Mouse (Mus musculus): ENCODE data around the gene Trabd2b.

Trabd2b gene

DNA sequence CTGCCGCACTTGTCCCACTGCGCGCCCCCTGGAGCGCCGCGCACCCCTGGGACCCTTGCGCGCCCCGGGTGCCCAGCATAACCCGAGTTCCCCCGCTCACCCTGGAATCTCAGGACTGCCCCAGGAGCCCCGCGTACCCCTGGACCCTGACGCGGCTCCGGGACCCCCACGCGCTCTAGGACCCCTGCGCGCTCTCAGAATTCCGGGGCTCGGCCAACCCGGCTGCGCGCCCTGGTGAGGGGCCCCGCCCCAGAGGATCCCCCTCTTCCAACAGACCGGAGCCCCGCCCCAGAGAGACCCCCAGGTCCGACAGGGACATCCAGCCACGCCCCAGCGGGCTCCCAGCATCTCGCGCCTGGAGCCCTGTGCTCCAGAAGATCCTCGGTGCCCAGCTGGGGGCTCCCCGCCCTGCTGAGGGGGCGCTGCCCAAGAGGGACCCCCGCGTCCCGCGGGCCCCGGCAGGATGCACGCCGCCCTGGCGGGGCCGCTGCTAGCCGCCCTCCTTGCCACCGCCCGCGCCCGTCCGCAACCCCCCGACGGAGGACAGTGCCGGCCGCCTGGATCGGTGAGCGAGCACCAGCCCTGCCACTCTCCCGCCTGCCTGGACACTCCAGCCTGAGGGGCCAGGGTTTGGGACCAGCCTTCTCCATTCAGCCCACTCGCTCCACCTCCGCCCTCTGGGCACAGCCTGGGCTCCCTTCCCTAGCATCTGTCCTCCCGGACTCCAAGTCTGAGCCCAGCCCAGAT, at the start of gene Trabd2b:
Gene Trabd2b (plus strand): TSS at position 370 of the 747 bp plus-strand sequence.
- DNase-seq (ENCODE audit: low read depth, low spot score): no peak

DNA sequence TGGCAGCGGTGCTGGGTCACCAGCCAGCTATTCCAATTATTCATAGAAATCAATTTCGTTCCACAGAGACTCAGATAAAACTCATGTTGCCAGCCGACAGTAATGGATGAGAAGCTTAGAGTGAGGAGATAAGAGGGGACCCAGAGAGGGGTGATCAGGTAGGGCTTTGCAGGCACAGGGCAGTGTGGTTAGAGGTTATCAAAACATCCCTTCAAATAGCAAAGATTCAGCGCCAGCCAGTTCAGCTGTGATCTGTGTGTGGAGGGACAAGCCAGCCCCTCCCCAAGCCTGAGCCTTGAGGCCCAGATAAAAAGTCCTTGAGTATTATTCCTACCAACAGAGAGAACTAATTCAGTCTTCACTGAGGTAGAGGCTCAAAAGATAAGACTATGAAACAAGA, 49.1 kb upstream of the Trabd2b start:
- DNase-seq (ENCODE audit: low read depth, low spot score): no peak

DNA sequence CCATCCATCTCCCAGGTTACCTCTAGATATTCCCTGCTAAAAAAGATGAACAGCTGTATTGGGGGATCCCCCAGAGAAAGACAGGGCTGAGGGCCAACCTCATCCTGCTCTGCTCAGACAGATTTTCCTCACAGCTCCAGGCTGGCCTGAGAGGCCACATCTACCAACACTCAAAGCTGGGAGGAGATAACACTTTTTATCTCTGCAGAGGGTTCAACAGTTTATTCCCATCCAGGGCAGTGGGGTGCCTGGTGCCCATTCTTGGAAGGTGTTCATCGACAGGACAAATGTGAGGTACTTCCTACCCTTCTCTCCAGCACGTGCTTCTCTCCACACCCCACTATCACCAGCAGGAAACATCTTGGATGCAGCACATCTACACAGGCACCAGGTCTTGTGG, 47.6 kb upstream of the Trabd2b start:
- DNase-seq (ENCODE audit: low read depth, low spot score): no peak

GRCm38 (mm10) chr4:114359818-114360217, 46.7 kb upstream of the Trabd2b start:
- DNase-seq (ENCODE audit: low read depth, low spot score): no peak

GRCm38 (mm10) chr4:114361336-114361735, 45.2 kb upstream of the Trabd2b start:
- no peak for DNase-seq (ENCODE audit: low read depth, low spot score)

GRCm38 (mm10) chr4:114365000-114365399, 41.5 kb upstream of the Trabd2b start:
- no peak for DNase-seq (ENCODE audit: low read depth, low spot score)

DNA sequence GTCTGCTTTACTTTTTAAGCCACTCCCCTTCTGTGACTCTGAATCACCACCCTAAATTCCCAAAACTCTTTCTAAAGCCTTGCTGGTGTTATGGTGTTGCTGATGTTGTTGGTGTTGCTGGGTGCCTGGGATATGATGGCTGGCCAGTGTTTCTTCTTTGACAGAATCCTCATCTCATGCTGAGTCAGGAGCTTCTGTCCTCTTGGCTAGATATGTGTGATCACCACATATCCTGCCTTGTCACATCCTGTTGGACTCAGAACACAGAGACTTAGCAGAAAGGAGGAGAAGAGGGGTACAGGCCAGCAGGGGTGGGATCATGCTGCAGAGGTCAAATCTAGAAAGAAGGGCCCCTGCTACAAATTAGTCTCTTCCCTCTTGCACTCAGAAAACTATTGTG, 40.9 kb upstream of the Trabd2b start:
- DNase-seq (ENCODE audit: low read depth, low spot score): no peak

DNA sequence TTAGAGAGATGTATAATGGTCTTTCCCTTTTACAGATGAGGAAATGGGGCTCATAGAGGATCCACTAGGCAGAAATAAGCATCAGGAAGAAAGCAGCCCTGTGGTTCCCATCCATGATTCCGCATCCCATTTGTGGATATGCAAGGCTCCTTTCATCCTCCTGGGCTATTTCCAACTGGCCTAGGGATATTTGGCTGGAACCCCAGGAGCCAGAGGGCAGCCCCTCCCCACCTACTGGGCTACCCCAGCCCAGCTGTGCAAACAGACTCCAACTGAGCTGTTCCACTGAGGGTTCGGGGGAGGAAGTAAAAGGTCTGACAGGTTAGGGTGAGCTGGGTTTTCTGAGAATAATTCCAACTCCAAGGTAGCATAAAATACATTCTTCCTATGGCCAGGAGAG, 39.5 kb upstream of the Trabd2b start:
- no peak for DNase-seq (ENCODE audit: low read depth, low spot score)

- DNase-seq (ENCODE audit: low read depth, low spot score): no peak
Measured at GRCm38 (mm10) chr4:114367840-114368239, 38.7 kb upstream of the Trabd2b start.

DNA sequence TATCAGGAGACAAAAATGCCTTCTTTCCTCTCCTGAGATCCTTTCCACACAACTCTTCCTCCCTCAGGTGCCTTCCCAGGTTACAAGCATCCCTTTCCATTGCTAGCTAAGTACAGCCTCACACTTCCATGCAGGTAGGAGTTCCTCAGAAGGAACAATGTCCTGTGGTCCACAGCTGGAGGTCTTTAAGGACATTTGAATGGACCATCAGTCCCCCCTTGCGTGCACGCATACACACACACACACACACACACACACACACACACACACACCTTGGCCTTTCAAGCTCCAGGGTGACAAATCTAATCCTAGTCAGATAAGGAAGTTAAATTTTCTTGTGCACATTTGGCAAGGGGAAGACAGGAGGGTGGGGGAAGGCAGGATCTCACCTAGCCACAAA, 36.9 kb upstream of the Trabd2b start:
- no peak for DNase-seq (ENCODE audit: low read depth, low spot score)

DNA sequence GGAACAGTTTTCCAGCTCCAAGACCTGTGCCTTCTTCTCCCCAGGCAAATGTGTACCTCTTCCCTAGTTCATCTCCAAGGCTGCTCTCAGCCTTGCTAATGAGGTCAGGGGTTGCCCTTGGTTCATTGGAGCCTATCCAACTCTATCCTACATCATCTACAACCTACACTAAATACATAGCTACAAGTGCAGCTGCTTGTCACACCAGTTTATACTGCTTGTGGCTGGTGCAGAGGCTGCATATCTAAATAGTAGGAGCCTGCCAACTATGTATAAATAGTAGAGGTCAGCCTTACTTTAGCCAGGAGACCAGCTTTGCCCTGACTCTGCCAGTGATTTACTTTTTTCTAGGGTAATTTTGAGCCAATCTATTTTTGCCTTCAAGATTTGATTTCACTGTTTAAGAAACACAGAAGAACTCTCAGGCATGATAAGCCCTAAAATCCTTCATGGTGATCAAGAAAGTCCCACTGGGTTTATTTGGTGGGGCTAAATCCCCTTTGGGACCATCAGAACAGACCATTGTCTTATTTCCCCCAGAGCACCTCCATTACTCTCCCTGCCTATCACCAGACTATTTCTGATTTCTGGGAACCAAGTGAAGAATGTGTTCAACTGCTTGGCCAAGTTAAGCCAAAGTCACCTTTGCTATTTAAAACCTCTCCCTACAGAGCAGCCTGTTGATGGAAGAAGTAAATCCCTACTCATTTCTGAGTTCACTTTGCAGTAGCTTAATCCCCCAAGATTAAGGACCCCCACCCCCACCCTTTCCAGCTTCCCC, 35.4 kb upstream of the Trabd2b start:
- DNase-seq (ENCODE audit: low read depth, low spot score): no peak

DNA sequence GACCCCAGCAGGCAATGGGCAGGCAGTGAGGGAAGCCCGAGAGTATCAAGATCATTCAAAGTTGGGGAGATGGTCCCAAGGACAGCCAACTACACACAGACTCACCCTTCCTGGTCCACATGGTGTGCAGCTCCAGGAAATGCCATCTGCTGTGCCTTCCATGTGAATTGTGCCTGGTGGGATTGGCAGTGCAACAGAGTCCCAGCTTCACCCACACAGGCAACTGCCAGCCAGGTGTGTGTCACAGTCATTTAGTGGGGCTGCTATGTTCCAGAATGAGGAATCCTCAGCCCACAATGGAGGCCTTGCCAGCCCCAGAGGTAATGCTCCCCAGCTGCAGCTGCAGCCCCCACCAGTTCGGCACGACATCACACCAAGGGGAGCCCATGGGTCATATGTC, 33.8 kb upstream of the Trabd2b start:
- no peak for DNase-seq (ENCODE audit: low read depth, low spot score)

DNA sequence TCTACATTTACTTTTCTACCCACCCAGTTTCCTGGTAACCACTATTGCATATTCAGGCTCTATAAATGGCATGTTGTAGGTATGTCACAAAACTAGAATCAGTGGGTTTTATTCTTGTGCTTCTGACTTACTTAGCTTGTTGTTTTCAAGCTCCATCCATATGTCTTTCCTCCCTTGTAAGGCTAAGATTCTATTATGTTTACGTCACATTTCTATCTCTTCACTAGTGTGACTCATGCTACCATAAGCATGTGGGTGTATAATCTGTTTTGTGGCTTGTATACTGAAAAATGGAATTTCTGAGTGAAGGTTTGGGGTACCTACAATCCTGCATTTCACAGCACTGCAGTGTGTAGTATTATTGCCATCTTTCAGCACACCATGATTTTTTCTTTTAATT, 32.2 kb upstream of the Trabd2b start:
- no peak for DNase-seq (ENCODE audit: low read depth, low spot score)

- no peak for DNase-seq (ENCODE audit: low read depth, low spot score)
Measured at GRCm38 (mm10) chr4:114377531-114377930, 29.0 kb upstream of the Trabd2b start.

GRCm38 (mm10) chr4:114378512-114378911, 28.0 kb upstream of the Trabd2b start:
- DNase-seq (ENCODE audit: low read depth, low spot score): no peak

DNA sequence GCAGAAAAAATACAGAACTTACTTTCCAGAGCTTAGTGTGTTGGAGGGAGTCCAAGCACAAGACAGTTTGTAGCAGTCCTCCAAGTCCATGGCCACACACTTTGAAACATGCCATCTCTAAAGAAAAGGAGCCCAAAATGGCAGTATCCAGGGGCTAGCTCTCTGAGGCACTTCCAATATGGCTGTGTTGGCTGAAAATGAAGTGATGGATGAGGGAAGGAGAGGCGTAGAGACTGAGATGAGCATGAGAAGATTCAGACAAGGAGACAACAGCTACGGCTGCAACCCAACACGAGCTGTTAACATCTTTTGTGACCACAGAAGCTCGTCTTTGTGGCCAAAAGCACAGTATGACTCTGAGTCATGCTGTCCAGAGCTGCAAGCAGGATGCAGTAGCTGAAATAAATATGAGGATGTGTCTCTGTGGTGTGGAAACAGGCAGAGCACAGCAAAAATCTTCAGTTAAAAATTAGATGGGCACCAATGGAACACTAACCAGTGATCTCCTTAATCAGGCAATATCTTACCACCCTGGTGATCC, 27.0 kb upstream of the Trabd2b start:
- DNase-seq (ENCODE audit: low read depth, low spot score): no peak

- no peak for DNase-seq (ENCODE audit: low read depth, low spot score)
Measured at GRCm38 (mm10) chr4:114382627-114383026, 23.9 kb upstream of the Trabd2b start.

DNA sequence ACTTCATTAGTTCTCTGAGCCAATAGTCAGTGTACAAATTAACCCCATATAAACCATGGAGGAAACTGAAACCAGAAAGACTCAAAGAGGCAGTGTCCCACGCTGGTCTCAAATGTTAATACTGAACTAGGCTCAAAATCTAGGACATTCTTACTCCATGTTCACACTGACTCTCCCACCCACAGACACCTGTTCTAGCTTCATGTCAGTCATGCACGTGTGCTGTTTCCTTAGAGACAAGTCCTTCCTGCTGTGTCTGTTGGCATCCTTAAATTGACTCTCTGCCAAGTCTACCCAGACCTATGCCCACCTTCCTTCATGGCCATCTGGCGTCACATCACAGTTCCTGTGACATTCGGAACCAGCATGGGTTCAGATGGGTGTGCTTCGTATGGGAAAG, 21.3 kb upstream of the Trabd2b start:
- no peak for DNase-seq (ENCODE audit: low read depth, low spot score)

- DNase-seq (ENCODE audit: low read depth, low spot score): no peak
Measured at GRCm38 (mm10) chr4:114386395-114386811, 20.1 kb upstream of the Trabd2b start.

DNA sequence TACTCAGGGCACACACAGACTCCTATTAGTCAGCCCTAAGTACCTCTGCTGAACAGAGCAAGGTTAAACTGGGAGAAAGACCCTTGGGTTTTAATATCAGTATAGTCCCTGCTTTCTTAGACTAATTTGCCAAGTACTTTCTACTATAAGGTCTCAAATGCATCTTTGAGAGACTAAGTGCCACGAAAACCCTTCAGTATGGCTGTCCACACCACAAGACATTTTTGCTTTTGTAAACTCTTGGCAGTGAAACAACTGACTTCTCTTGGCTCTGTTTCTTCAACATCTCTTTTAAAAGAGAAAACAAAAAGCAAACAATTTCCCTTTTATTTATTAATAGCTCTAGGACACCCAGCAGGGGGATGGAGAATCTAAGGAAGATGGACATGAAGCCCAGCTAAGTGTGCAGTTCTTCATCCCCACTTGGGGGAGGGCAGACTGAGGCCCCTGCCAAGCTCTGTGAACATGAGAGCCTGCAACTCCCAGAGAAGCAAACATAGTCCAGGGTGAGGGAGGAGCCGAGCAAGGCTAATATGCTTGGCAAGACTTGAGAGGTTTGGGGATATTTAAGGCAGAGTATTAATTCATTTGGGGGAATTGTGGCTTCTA, 18.9 kb upstream of the Trabd2b start:
- DNase-seq (ENCODE audit: low read depth, low spot score): no peak

- DNase-seq (ENCODE audit: low read depth, low spot score): no peak
Measured at GRCm38 (mm10) chr4:114388306-114388705, 18.2 kb upstream of the Trabd2b start.

DNA sequence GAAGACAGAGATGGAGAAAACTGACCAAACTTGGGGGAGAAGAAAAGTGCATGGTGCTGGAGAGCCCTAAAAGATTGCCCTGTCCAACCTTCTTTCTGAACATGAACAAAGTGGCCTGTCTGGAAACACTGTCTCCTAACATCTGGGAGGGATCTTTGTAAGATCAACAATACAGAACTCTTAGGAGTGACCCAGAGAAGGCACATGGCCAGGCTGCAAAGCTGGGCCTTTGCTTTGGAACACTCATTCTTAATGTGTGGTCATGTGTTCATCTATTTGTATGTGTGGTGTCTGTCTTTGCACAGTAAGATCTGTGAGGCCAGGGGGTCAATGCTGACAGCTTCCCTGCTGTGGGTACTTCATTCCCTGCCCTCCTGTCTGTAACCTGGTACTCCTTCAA, 16.9 kb upstream of the Trabd2b start:
- DNase-seq (ENCODE audit: low read depth, low spot score): no peak
